In genomic region chr1:82473467-82473866, GRCm38 (mm10) we compare ENCODE assay signal across 19 mouse cellular contexts.
A peak's percentile ranks its signal among the peaks of the same experiment; 100 is the strongest.
DNase-seq lines count a peak whose midpoint lies in the region; ATAC-seq lines count a peak whose summit lies in the region.
"Had no signal": no experiment of that assay in that cellular context is flagged by ENCODE, and none has a peak within 500 bp of the region (broad histone marks: within the 10 kb centered on the region; RNA-seq: fewer than 3 reads in every experiment).

No protein-coding gene starts in this region.

- no peaks in the 10 kb centered on the region for H3K36me3 ChIP-seq in forebrain, embryonic 15.5 days
- H3K36me3 ChIP-seq in forebrain, embryonic 16.5 days (ENCODE audit: control insufficient read depth, insufficient read depth) = no peaks in the 10 kb centered on the region
- H3K36me3 ChIP-seq in embryonic facial prominence, embryonic 10.5 days (replicated peaks) = no peaks in the 10 kb centered on the region
- H3K36me3 ChIP-seq in embryonic facial prominence, embryonic 13.5 days = no peaks in the 10 kb centered on the region
- H3K36me3 ChIP-seq: embryonic facial prominence, embryonic 12.5 days; embryonic facial prominence, embryonic 15.5 days had no signal

- no peak overlapping the region for H3K4me2 ChIP-seq in forebrain, embryonic 15.5 days (replicated peaks)
- H3K4me2 ChIP-seq in forebrain, embryonic 16.5 days (ENCODE audit: low read length) = no peak overlapping the region
- no peak overlapping the region for H3K4me2 ChIP-seq in embryonic facial prominence, embryonic 13.5 days
- H3K4me2 ChIP-seq: embryonic facial prominence, embryonic 12.5 days; embryonic facial prominence, embryonic 15.5 days; forebrain, embryonic 13.5 days had no signal

- no peak for DNase-seq in embryonic facial prominence, embryonic 10.5 days (ENCODE audit: low spot score)
- no peak for DNase-seq in kidney, postnatal 14 days
- DNase-seq: adrenal gland, adult 2 months; adrenal gland, postnatal 10 days; adrenal gland, postnatal 25 days; cerebellum, adult 11 months; cerebellum, adult 18-20 months; cerebellum, adult 8-10 months; cerebellum, adult 9-11 months; cerebellum, postnatal 14 days; cerebellum, postnatal 36 days; embryo, embryonic 11 days had no signal

- ATAC-seq in forebrain, embryonic 15.5 days (replicated peaks) = no peak
- ATAC-seq in forebrain, embryonic 16.5 days = no peak
- ATAC-seq in embryonic facial prominence, embryonic 13.5 days (ENCODE audit: insufficient number of reproducible peaks, insufficient read depth, low FRiP score, low TSS enrichment, low read depth) = 0 out of 2 replicates have a peak, but pooled peaks have one; percentile 52
- ATAC-seq: forebrain, embryonic 13.5 days had no signal

- no peak overlapping the region for H3K9ac ChIP-seq in forebrain, embryonic 15.5 days (replicated peaks)
- no peak overlapping the region for H3K9ac ChIP-seq in forebrain, embryonic 16.5 days (replicated peaks; ENCODE audit: low read depth, low read length)
- no peak overlapping the region for H3K9ac ChIP-seq in embryonic facial prominence, embryonic 13.5 days
- H3K9ac ChIP-seq: embryonic facial prominence, embryonic 12.5 days; embryonic facial prominence, embryonic 15.5 days; forebrain, embryonic 13.5 days had no signal

- no peaks in the 10 kb centered on the region for H3K27me3 ChIP-seq in forebrain, embryonic 15.5 days
- H3K27me3 ChIP-seq in forebrain, embryonic 16.5 days (replicated peaks; ENCODE audit: control insufficient read depth, insufficient read depth, low read length) = no peaks in the 10 kb centered on the region
- H3K27me3 ChIP-seq in embryonic facial prominence, embryonic 10.5 days (replicated peaks; ENCODE audit: low read depth, poor library complexity, severe bottlenecking) = no peaks in the 10 kb centered on the region
- H3K27me3 ChIP-seq in embryonic facial prominence, embryonic 13.5 days = no peaks in the 10 kb centered on the region
- H3K27me3 ChIP-seq: embryonic facial prominence, embryonic 12.5 days; embryonic facial prominence, embryonic 15.5 days; forebrain, embryonic 13.5 days had no signal

- H3K27ac ChIP-seq in forebrain, embryonic 15.5 days (replicated peaks) = peak overlapping the region; percentile 73
- H3K27ac ChIP-seq in forebrain, embryonic 16.5 days (ENCODE audit: low read length) = no peak overlapping the region
- H3K27ac ChIP-seq in embryonic facial prominence, embryonic 10.5 days (replicated peaks) = 0 out of 2 replicates have a peak overlapping the region, but pooled peaks have one; percentile 2
- H3K27ac ChIP-seq in embryonic facial prominence, embryonic 13.5 days = no peak overlapping the region
- H3K27ac ChIP-seq: embryonic facial prominence, embryonic 12.5 days; embryonic facial prominence, embryonic 15.5 days had no signal

- H3K4me1 ChIP-seq in forebrain, embryonic 15.5 days = peaks cover 26% of the 10 kb centered on the region
- H3K4me1 ChIP-seq in forebrain, embryonic 16.5 days (replicated peaks; ENCODE audit: control insufficient read depth, insufficient read depth, low read length) = peaks cover 8% of the 10 kb centered on the region
- peaks cover 34% of the 10 kb centered on the region for H3K4me1 ChIP-seq in embryonic facial prominence, embryonic 10.5 days
- H3K4me1 ChIP-seq in embryonic facial prominence, embryonic 13.5 days = peaks cover 10% of the 10 kb centered on the region
- H3K4me1 ChIP-seq: embryonic facial prominence, embryonic 15.5 days had no signal

- no peaks in the 10 kb centered on the region for H3K9me3 ChIP-seq in forebrain, embryonic 15.5 days
- H3K9me3 ChIP-seq in forebrain, embryonic 16.5 days (ENCODE audit: control insufficient read depth, low read length) = no peaks in the 10 kb centered on the region
- no peaks in the 10 kb centered on the region for H3K9me3 ChIP-seq in embryonic facial prominence, embryonic 10.5 days
- no peaks in the 10 kb centered on the region for H3K9me3 ChIP-seq in embryonic facial prominence, embryonic 13.5 days
- H3K9me3 ChIP-seq: embryonic facial prominence, embryonic 12.5 days; embryonic facial prominence, embryonic 15.5 days; forebrain, embryonic 13.5 days had no signal

- no peak overlapping the region for H3K4me3 ChIP-seq in forebrain, embryonic 15.5 days
- no peak overlapping the region for H3K4me3 ChIP-seq in forebrain, embryonic 16.5 days (replicated peaks; ENCODE audit: low read length)
- no peak overlapping the region for H3K4me3 ChIP-seq in embryonic facial prominence, embryonic 10.5 days
- H3K4me3 ChIP-seq in embryonic facial prominence, embryonic 13.5 days = no peak overlapping the region
- H3K4me3 ChIP-seq: embryonic facial prominence, embryonic 12.5 days; embryonic facial prominence, embryonic 15.5 days; erythroblast, embryonic 14.5 days; forebrain, embryonic 13.5 days had no signal

Comparison
In these comparisons a context has a peak if more than half of its experiments do, and no peak if none do; other contexts are left out.
1. H3K27ac ChIP-seq: peak in forebrain, embryonic 15.5 days (single experiment) and embryonic facial prominence, embryonic 10.5 days (single experiment); none in forebrain, embryonic 16.5 days (single experiment) and embryonic facial prominence, embryonic 13.5 days (single experiment).